Mouse (Mus musculus): ENCODE data around the gene Atg2a. TPM values are rescaled to one million over a fixed set of nuclear protein-coding genes. Genes with fewer than 3 reads are reported as not detected.

Atg2a gene
- total and polyA plus RNA-seq, 2 experiments from 2014 or later = 5.6 to 24.5 TPM

DNA sequence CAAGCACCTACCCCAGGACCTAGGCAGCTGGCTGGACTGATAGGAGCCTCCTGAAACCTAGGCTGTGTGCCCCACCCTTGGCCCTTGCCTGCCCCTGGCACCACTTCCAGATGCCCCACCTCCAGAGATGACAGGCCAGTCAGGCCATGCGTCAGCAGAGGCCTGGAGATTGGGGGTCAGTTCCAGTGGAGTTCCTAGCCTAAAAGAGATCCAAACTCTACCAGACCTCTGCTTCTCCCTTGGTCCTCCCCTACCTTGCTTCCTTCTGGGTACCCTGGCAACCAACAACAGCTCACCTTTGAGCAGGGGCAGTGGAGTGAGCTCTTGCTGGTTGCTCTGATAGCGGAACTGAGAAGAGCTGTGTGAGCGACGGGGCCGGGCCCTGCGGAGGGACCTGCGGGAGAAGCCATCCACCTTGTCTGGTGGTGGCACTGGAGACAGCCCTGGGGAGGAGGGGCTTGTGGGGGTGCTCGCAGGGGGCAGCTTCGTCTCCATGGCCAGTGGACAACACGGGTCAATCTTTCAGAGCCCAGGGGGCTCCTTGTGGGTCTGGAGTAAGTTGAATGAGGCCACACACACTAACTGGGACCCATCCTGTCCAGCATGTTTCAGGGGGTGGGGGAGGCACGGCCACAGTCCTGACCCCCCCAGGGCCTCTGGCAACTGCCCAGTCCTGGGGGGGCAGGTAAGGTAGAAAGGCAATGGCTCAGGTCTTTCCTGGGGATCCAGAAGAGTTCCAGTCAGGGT lies 7.0 kb upstream of the Atg2a start:
- TF ChIP-seq CTCF (IDR thresholded peaks at IDR 0.05; ENCODE audit: low read depth) (no peak), EP300 (IDR thresholded peaks at IDR 0.05; ENCODE audit: low read depth) (no peak)
- peaks cover 11% of the 10 kb centered on the region for H3K4me1 ChIP-seq (ENCODE audit: control insufficient read depth, insufficient read depth)
- peak overlapping the region; percentile 88 for H3K4me2 ChIP-seq (ENCODE audit: low read depth, low read length)
- H3K27me3 ChIP-seq (ENCODE audit: control insufficient read depth, insufficient read depth, low read length) = no peaks in the 10 kb centered on the region
- DNase-seq (ENCODE audit: low spot score) (no peak), ATAC-seq (ENCODE audit: insufficient read depth, low read depth) (no peak)
- peak overlapping the region; percentile 72 for H3K4me3 ChIP-seq (ENCODE audit: low read depth, low read length)
- H3K27ac ChIP-seq (ENCODE audit: low read depth) = no peak overlapping the region
- H3K9me3 ChIP-seq (replicated peaks; ENCODE audit: control insufficient read depth, low read length) = no peaks in the 10 kb centered on the region
- WGBS = 55% methylated on average over 11 of the region's 11 CpGs
- H3K36me3 ChIP-seq (replicated peaks; ENCODE audit: control insufficient read depth, insufficient read depth, low read length) = peaks cover 39% of the 10 kb centered on the region
- peak overlapping the region; percentile 75 for H3K9ac ChIP-seq (replicated peaks; ENCODE audit: low read depth, low read length)

DNA sequence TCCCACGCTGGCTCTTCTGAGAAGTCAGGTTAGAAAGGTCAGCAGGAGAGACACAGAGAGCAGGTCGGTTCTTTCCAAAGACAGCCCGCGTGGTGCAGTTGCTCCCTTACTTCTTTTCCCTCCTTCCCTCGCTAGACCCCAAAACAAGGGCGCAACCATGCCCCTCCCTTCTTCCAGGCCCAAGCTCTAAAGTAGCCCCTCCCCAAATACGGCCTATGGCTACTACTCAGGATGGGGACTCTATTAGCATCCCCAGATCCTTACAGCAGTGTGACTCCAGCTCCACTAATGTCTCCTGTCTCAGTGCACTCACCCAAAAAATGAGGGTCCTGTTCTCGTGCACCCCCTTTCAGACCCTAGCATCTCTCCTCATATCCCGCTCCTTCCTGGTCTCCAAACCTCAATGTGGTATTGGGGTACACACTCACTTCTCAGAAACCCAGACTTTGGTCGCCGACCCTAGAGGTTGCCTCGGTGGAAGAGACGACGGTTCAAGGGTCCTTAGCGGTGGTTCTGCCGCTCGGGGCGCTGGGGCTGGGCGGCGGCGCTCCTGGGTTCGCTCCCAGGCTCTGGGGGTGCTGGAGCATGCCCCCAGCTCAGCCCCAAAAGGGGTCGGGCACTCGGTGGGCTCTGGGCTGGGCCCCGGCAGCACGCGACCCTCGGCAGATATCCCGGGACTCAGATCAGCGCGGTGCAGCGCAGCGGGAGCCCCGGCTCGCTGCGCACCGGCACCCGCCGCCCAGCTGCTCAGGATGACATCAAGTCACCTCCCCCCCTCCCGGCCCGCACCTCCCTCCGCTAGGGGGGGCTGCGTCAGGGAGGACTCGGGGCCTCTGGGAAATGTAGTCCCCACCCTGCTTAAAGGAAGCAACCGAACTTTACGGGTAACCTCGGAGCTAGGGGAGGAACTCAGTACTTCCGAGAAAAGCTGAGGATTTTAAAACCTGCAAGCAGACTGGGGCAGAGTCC lies 6.1 kb upstream of the Atg2a start, which contains the start of gene Ppp2r5b:
Ppp2r5b (minus strand) TSS at position 789 of the 969 bp plus-strand sequence.
- Histone ChIP-seq H3K4me1 (ENCODE audit: control insufficient read depth, insufficient read depth) (peaks cover 11% of the 10 kb centered on the region), H3K36me3 (replicated peaks; ENCODE audit: control insufficient read depth, insufficient read depth, low read length) (peaks cover 34% of the 10 kb centered on the region), H3K9me3 (replicated peaks; ENCODE audit: control insufficient read depth, low read length) (no peaks in the 10 kb centered on the region), H3K27ac (ENCODE audit: low read depth) (peak within 1 kb of the TSS; percentile 98), H3K27me3 (ENCODE audit: control insufficient read depth, insufficient read depth, low read length) (no peaks in the 10 kb centered on the region), H3K9ac (replicated peaks; ENCODE audit: low read depth, low read length) (peak within 1 kb of the TSS; percentile 75), H3K4me3 (ENCODE audit: low read depth, low read length) (peak within 1 kb of the TSS; percentile 72), H3K4me2 (ENCODE audit: low read depth, low read length) (peak within 1 kb of the TSS; percentile 88)
- DNase-seq (ENCODE audit: low spot score) (peak; percentile 90), ATAC-seq (ENCODE audit: insufficient read depth, low read depth) (peak; percentile 94)
- TF ChIP-seq CTCF (IDR thresholded peaks at IDR 0.05; ENCODE audit: low read depth) = peak; percentile 53
- no peak; the same call in 1 of the 2 replicates for TF ChIP-seq EP300 (IDR thresholded peaks at IDR 0.05; ENCODE audit: low read depth)
- whole genome bisulfite sequencing = 3% methylated on average over 48 of the region's 48 CpGs

DNA sequence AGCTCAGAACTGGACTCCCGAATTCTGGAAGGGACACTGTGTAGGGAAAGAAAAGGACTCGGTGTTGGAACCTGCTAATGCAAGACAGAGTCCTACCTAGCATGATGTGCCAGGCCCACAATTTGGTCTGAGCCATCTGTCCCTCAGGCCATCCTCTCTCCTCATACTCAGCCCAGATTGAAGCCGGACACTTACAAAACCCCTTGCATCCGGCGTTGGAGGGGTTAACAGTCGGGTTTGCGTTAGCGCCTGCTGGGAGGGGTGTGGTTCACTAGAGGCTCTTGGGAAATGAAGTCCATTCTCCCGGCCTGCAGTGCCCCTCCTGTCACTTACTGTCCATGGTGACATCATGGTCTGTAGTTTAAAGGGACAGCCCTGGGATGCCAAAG lies 5.4 kb upstream of the Atg2a start:
- WGBS = under 1% methylated on average over 9 of the region's 9 CpGs
- peak overlapping the region; percentile 72 for H3K4me3 ChIP-seq (ENCODE audit: low read depth, low read length)
- ATAC-seq (ENCODE audit: insufficient read depth, low read depth) = peak; percentile 95

DNA sequence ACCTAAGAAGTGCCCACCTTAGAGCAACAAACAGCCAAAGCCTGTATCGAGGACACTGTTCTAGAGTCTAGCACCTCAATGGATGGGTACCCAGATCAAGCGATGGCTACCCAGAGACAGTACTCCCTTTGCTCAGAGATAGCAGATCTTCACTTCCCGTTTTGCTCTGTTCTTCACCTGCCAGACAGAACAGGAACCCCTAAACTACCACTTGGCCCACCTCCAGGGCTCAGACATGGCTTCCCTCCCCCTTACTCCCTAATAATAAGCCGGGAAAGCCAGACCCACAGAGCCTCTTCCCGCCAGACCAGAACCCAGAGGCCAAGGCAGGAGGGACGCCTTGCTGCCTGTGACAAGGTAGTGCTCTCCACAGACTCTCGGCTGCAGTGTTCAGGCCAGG lies 4.6 kb upstream of the Atg2a start:
- Histone ChIP-seq H3K36me3 (replicated peaks; ENCODE audit: control insufficient read depth, insufficient read depth, low read length) (peaks cover 19% of the 10 kb centered on the region), H3K4me1 (ENCODE audit: control insufficient read depth, insufficient read depth) (peaks cover 11% of the 10 kb centered on the region), H3K4me2 (ENCODE audit: low read depth, low read length) (no peak overlapping the region), H3K9ac (replicated peaks; ENCODE audit: low read depth, low read length) (no peak overlapping the region), H3K27ac (ENCODE audit: low read depth) (no peak overlapping the region), H3K27me3 (ENCODE audit: control insufficient read depth, insufficient read depth, low read length) (no peaks in the 10 kb centered on the region), H3K4me3 (ENCODE audit: low read depth, low read length) (no peak overlapping the region), H3K9me3 (replicated peaks; ENCODE audit: control insufficient read depth, low read length) (no peaks in the 10 kb centered on the region)
- DNase-seq (ENCODE audit: low spot score) (no peak), ATAC-seq (ENCODE audit: insufficient read depth, low read depth) (no peak)
- WGBS = 69% methylated on average over 7 of the region's 7 CpGs
- TF ChIP-seq CTCF (IDR thresholded peaks at IDR 0.05; ENCODE audit: low read depth) (no peak), EP300 (IDR thresholded peaks at IDR 0.05; ENCODE audit: low read depth) (no peak)

More for the DNA sequence above, 5.4 kb upstream of the Atg2a start:
- H3K27ac ChIP-seq (ENCODE audit: low read depth) = peak overlapping the region; percentile 98
- TF ChIP-seq EP300 (IDR thresholded peaks at IDR 0.05; ENCODE audit: low read depth) (peak; percentile 91), CTCF (IDR thresholded peaks at IDR 0.05; ENCODE audit: low read depth) (no peak)
- H3K27me3 ChIP-seq (ENCODE audit: control insufficient read depth, insufficient read depth, low read length) = no peaks in the 10 kb centered on the region
- peak overlapping the region; percentile 75 for H3K9ac ChIP-seq (replicated peaks; ENCODE audit: low read depth, low read length)
- peak overlapping the region; percentile 88 for H3K4me2 ChIP-seq (ENCODE audit: low read depth, low read length)
- peaks cover 27% of the 10 kb centered on the region for H3K36me3 ChIP-seq (replicated peaks; ENCODE audit: control insufficient read depth, insufficient read depth, low read length)
- H3K9me3 ChIP-seq (replicated peaks; ENCODE audit: control insufficient read depth, low read length) = no peaks in the 10 kb centered on the region
- peaks cover 11% of the 10 kb centered on the region for H3K4me1 ChIP-seq (ENCODE audit: control insufficient read depth, insufficient read depth)
- DNase-seq (ENCODE audit: low spot score) = peak; percentile 97

DNA sequence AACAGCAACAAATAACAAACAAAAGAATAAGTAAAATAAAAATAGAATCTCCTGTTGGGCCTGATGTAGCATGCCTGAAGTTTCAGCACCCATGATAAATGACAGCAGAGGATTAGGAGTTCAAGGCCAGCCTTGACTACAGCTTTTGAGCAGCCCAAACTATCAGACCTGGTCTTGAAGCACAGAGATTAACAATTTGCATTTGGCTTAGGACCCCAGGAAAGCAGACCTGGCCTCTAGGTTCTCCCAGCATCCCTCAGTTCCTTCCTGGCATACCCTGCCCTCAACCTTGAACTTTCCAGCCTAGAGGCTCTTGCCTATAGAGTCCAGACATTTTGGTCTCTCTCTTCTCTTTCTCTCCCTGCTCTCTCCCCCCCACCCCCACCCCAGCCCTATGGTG lies 2.7 kb upstream of the Atg2a start:
- DNase-seq (ENCODE audit: low spot score) (no peak), ATAC-seq (ENCODE audit: insufficient read depth, low read depth) (no peak)
- H3K9me3 ChIP-seq (replicated peaks; ENCODE audit: control insufficient read depth, low read length) = no peaks in the 10 kb centered on the region
- peaks cover 2% of the 10 kb centered on the region; the same call in 1 of the 2 replicates for H3K36me3 ChIP-seq (replicated peaks; ENCODE audit: control insufficient read depth, insufficient read depth, low read length)
- H3K9ac ChIP-seq (replicated peaks; ENCODE audit: low read depth, low read length) = no peak overlapping the region
- H3K4me1 ChIP-seq (ENCODE audit: control insufficient read depth, insufficient read depth) = peaks cover 21% of the 10 kb centered on the region
- TF ChIP-seq EP300 (IDR thresholded peaks at IDR 0.05; ENCODE audit: low read depth) (no peak), CTCF (IDR thresholded peaks at IDR 0.05; ENCODE audit: low read depth) (no peak)
- H3K27me3 ChIP-seq (ENCODE audit: control insufficient read depth, insufficient read depth, low read length) = no peaks in the 10 kb centered on the region
- H3K27ac ChIP-seq (ENCODE audit: low read depth) = no peak overlapping the region
- H3K4me3 ChIP-seq (ENCODE audit: low read depth, low read length) = no peak overlapping the region
- no peak overlapping the region for H3K4me2 ChIP-seq (ENCODE audit: low read depth, low read length)

Measured in heart, postnatal 0 days (tissue).